Mouse (Mus musculus): ENCODE data around the gene Spag9. TPM values are rescaled to one million over a fixed set of nuclear protein-coding genes. Genes with fewer than 3 reads are reported as not detected.
"Not testable (repeated sequence)": the region's sequence is repeated elsewhere in the genome, so short reads cannot be mapped to it uniquely, and the experiment has no call there.

The Spag9 gene
- total RNA-seq, 2 experiments from 2014 or later = 112 to 130 TPM

GRCm38 (mm10) chr11:93985265-93985664 is 10.6 kb upstream of the Spag9 start:
- DNase-seq (ENCODE audit: low spot score in 2 of 2) = no peak

- DNase-seq (ENCODE audit: low spot score in 2 of 2) = no peak
Measured at GRCm38 (mm10) chr11:93986298-93986697, 9.6 kb upstream of the Spag9 start.

- DNase-seq (ENCODE audit: low spot score in 2 of 2) = no peak
Measured at GRCm38 (mm10) chr11:93987026-93987425, 8.9 kb upstream of the Spag9 start.

GRCm38 (mm10) chr11:93987625-93988327 is 8.1 kb upstream of the Spag9 start:
- no peak for DNase-seq (ENCODE audit: low spot score in 2 of 2)

GRCm38 (mm10) chr11:93988328-93989062 is 7.4 kb upstream of the Spag9 start:
- no peak for DNase-seq (ENCODE audit: low spot score in 2 of 2)

- no peak for DNase-seq (ENCODE audit: low spot score in 2 of 2)
Measured at GRCm38 (mm10) chr11:93994531-93994930, 1.4 kb upstream of the Spag9 start.

GRCm38 (mm10) chr11:93995111-93995719 is 676 bp upstream of the Spag9 start:
- peak; percentile 72 to 73 for DNase-seq (ENCODE audit: low spot score in 2 of 2)

GRCm38 (mm10) chr11:93996306-93997140 is 632 bp downstream of the Spag9 start:
- DNase-seq (ENCODE audit: low spot score in 2 of 2) = peak; percentile 43 to 52

GRCm38 (mm10) chr11:93997141-93997775 is 1.4 kb downstream of the Spag9 start:
- DNase-seq (ENCODE audit: low spot score in 2 of 2) = no peak

- DNase-seq (ENCODE audit: low spot score in 2 of 2) = no peak
Measured at GRCm38 (mm10) chr11:93999276-93999675, 3.4 kb downstream of the Spag9 start.

GRCm38 (mm10) chr11:94003346-94003745 is 7.5 kb downstream of the Spag9 start:
- DNase-seq (ENCODE audit: low spot score in 2 of 2) = no peak

- DNase-seq (ENCODE audit: low spot score in 2 of 2) = no peak
Measured at GRCm38 (mm10) chr11:94019091-94019490, 23.2 kb downstream of the Spag9 start.

- no peak for DNase-seq (ENCODE audit: low spot score in 2 of 2)
Measured at GRCm38 (mm10) chr11:94020403-94020802, 24.5 kb downstream of the Spag9 start.

- DNase-seq (ENCODE audit: low spot score in 2 of 2) = no peak
Measured at GRCm38 (mm10) chr11:94026289-94026688, 30.4 kb downstream of the Spag9 start.

GRCm38 (mm10) chr11:94032084-94032483 is 36.2 kb downstream of the Spag9 start:
- DNase-seq (ENCODE audit: low spot score in 2 of 2) = no peak

GRCm38 (mm10) chr11:94032971-94033370 is 37.1 kb downstream of the Spag9 start:
- no peak for DNase-seq (ENCODE audit: low spot score in 2 of 2)

- DNase-seq (ENCODE audit: low spot score in 2 of 2) = no peak
Measured at GRCm38 (mm10) chr11:94035974-94036373, 40.1 kb downstream of the Spag9 start.

- no peak for DNase-seq (ENCODE audit: low spot score in 2 of 2)
Measured at GRCm38 (mm10) chr11:94041475-94041874, 45.6 kb downstream of the Spag9 start.

- DNase-seq (ENCODE audit: low spot score in 2 of 2) = not testable (repeated sequence)
Measured at GRCm38 (mm10) chr11:94042301-94042700, 46.4 kb downstream of the Spag9 start.

Data from adrenal gland, adult 18-20 months (tissue).